Mouse (Mus musculus) stomach, postnatal 0 days (tissue): ENCODE results near the gene Mecr.

Experiments used
- CTCF ChIP-seq: IDR thresholded peaks from 2 replicates; pipeline ENCODE4 v1.5.1; 2016; ENCODE audit warnings: antibody characterized with exemption, low read depth, mild to moderate bottlenecking, moderate library complexity
- EP300 ChIP-seq: optimal IDR thresholded peaks from 2 replicates; pipeline ENCODE3; 2016; ENCODE audit warnings: antibody characterized with exemption

DNA sequence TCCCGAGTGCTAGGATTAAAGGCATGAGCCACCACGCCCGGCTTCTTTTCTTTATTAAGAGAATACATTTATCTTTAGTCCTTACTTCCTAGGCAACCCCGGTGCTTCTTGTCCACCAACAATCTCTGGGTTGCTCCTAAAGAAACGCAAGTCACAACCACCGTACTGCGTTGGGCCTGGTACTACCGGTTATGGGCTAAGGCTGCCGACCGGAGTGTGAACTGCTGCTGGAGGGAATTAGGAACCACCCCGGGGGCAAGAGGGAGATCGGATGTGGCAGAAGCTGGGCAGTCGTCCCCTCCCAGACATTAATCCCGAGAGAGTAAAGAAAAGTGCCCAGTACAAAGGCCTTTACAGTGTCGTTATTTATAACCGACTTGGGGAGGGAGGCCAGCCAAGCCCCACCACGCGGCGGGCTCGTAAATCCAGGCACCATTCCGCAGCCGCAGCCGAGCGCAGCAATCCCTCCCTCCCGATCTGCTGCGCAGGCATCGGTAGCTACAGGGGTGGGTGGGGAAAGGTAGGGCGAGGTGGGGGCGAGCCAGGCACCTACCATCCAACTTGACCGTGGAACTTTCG is 71.7 kb downstream of the Mecr start:
- TF ChIP-seq CTCF: no peak
- no peak for TF ChIP-seq EP300
